Mouse (Mus musculus): ENCODE results near the gene Pkig. TPM values are rescaled to one million over a fixed set of nuclear protein-coding genes. Genes with fewer than 3 reads are reported as not detected.

The Pkig gene
- polyA plus RNA-seq, 1 experiment from 2014 or later = 117 TPM

DNA sequence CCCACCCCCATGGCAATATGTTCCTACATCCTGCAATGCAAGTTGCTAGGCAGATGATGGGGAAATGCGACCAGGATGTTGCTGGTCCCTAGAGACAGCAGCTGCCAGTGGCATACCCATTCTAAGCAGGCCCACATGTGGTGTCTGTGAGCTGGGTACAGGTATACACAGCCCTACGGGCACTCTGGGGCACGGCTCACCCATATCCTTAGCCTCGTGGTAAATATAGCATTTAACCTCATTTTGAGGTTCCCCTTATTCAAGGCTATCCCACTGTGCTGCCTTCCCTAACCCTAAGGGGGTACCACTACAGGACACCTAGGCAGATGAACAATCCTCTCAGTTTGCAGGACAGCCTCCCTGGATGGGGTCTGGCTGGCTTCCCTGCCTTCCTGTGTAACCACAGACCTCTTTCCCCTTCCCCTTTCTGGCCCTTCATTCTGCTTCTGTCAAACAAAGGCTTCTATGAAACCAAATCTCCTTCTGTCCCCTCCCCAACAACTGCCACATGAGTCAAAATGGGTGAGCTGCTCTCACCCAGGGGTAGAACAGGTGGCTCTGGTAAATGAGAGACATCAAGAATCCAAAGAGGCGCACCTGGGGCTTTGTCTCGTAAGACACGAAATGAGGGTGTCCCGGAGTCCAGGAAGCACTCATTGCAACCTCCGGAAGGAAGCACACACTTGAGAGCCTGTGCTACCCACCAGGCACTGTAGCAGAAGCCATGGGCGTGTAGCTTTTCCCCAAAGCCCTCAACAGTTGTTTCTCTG, 86.8 kb downstream of the Pkig start:
- ATAC-seq (ENCODE audit: insufficient read depth, low FRiP score, low read depth) = no peak
- Histone ChIP-seq H3K9me3 (no peaks in the 10 kb centered on the region), H3K4me1 (peaks cover 4% of the 10 kb centered on the region; the same call in 1 of the 2 replicates)

DNA sequence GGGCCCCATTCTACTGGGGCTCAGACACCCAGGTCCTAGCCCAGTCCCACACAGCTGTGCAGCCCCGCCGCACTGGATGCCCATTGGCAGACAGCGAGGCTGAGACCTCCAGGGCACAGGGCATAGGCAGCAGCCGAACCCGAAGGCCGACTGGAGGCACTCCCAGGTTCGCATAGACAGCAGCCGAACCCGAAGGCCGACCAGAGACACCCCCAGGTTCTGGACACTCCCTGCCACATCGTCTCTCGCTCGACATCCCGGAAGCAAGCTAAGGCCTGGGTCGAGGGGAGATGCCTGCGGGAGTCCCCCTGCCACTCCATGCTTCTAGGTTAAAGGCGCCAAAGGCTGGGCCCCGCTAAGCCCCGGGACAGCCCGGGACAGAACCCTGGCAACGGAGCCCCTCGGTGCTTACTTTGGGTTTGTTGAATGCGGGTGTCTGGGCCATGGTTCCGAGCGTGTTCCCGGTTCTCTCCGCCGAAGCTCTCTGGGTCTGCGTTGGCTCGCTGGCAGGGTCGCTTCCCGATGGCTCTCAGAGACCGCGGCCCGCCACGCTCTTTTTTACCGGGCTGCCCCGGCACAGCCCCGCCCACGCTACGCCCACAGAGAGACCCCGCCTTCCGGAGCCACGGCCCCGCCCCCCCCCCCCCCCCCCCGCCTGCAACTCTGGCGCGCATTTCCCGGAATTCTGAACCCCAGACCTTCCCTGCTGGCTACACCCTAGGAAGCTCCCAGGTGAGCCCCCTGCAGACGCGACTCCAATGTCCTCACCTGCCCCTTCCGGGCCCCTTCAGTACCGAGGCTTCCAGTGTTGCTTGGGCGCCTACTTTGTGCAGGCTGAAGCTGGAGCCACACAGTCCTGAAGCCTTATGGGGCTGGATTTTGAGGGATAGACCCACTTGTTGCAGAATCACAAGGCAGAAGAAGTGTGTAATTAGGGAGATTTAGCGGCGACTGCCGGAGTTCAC, 91.7 kb downstream of the Pkig start, which contains the start of gene Ada:
Gene Ada (minus strand): TSS at position 593 of the 965 bp plus-strand sequence.
- peaks cover 7% of the 10 kb centered on the region; the same call in 1 of the 2 replicates for H3K4me1 ChIP-seq
- no peaks in the 10 kb centered on the region for H3K36me3 ChIP-seq
- H3K27ac ChIP-seq = no peak within 1 kb of the TSS
- H3K27me3 ChIP-seq (replicated peaks) = peaks cover 5% of the 10 kb centered on the region
- no peaks in the 10 kb centered on the region for H3K9me3 ChIP-seq
- WGBS = under 1% methylated on average over 53 of the region's 57 CpGs
- peak within 1 kb of the TSS; percentile 99 for H3K4me2 ChIP-seq
- peak; percentile 78 for ATAC-seq (ENCODE audit: insufficient read depth, low FRiP score, low read depth)
- peak within 1 kb of the TSS; percentile 59 for H3K4me3 ChIP-seq (replicated peaks)
- H3K9ac ChIP-seq = peak within 1 kb of the TSS; percentile 44; the same call in 1 of the 2 replicates

More for the DNA sequence above, 86.8 kb downstream of the Pkig start:
- Histone ChIP-seq H3K4me3 (replicated peaks) (no peak overlapping the region), H3K27ac (no peak overlapping the region), H3K27me3 (replicated peaks) (peaks cover 5% of the 10 kb centered on the region), H3K4me2 (no peak overlapping the region), H3K36me3 (no peaks in the 10 kb centered on the region), H3K9ac (no peak overlapping the region)
- 75% methylated on average over 10 of the region's 10 CpGs for WGBS

DNA sequence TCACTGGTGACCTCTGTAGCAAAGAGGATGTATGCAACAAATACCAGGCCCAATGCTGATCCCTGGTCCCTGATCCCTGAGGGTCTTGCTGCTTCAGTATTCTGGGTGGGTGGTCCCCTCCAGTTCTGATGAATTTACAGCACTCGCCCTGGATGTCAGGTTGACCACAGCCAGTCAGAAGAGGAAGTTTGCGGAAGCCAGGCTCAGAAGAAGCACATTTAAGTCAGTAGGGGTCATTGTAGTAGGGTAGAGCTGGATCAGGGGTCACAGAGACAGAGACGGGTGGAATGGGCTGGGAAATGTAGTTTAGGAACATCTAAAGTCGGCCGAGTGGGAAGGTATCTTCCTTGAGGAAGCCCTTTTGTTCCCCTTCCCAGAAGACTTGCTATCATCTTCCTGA, 96.0 kb downstream of the Pkig start:
- Histone ChIP-seq H3K27me3 (replicated peaks) (peaks cover under 1% of the 10 kb centered on the region; the same call in 1 of the 2 replicates), H3K27ac (no peak overlapping the region), H3K9ac (no peak overlapping the region), H3K9me3 (no peaks in the 10 kb centered on the region), H3K36me3 (no peaks in the 10 kb centered on the region), H3K4me1 (peaks cover 15% of the 10 kb centered on the region), H3K4me2 (no peak overlapping the region), H3K4me3 (replicated peaks) (no peak overlapping the region)
- WGBS = 66% methylated on average over 5 of the region's 5 CpGs
- no peak for ATAC-seq (ENCODE audit: insufficient read depth, low FRiP score, low read depth)

DNA sequence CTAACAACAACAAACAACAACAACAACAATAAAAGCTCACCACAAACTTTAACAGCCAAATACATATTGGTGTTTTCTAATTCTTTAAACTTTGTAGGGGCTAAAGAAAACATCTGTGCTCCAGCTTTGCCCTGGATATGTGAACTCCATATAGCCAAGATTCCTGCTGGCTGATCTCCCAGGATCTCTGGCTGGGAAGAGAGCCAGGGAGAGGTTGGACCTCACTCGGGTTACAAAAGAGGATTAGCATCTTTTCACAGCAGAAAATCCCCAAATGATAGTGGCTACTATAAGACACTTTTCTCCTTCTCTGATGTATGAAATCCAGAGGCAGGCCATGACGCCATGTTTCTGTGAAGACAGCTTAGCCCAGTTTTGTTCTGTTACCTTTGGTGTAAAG, 98.5 kb downstream of the Pkig start:
- 31% methylated on average over 2 of the region's 2 CpGs for WGBS
- no peak overlapping the region for H3K4me3 ChIP-seq (replicated peaks)
- H3K27me3 ChIP-seq (replicated peaks) = no peaks in the 10 kb centered on the region
- H3K27ac ChIP-seq = peak overlapping the region; percentile 49; the same call in 1 of the 2 replicates
- peaks cover 9% of the 10 kb centered on the region for H3K4me1 ChIP-seq
- no peak overlapping the region for H3K9ac ChIP-seq
- no peaks in the 10 kb centered on the region for H3K9me3 ChIP-seq
- H3K36me3 ChIP-seq = no peaks in the 10 kb centered on the region
- ATAC-seq (ENCODE audit: insufficient read depth, low FRiP score, low read depth) = peak; percentile 56; the same call in 1 of the 2 replicates
- H3K4me2 ChIP-seq = no peak overlapping the region

DNA sequence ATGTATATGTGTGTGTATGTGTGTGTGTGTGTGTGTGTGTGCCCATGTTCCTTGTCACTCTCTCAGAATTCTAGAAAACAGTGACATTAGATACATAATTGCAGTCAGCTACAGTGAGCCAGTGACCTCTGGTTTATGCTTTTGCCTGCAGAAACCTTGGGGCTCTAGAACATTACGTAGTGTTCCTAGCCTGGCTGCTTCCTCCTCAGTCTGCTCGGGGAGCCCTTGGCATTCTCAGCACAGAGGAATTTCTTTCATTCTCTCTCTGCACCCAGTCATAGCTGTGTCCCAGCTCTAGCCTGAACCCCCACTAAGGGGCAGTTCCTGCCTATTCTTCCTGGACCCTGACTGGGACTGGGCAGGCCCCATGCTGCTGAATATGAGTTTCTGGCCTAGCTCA, 100.0 kb downstream of the Pkig start:
- H3K36me3 ChIP-seq = no peaks in the 10 kb centered on the region
- no peak overlapping the region for H3K27ac ChIP-seq
- no peak overlapping the region for H3K9ac ChIP-seq
- no peaks in the 10 kb centered on the region for H3K27me3 ChIP-seq (replicated peaks)
- H3K4me3 ChIP-seq (replicated peaks) = no peak overlapping the region
- no peak for ATAC-seq (ENCODE audit: insufficient read depth, low FRiP score, low read depth)
- H3K4me1 ChIP-seq = peaks cover 9% of the 10 kb centered on the region
- H3K4me2 ChIP-seq = no peak overlapping the region
- WGBS = 63% methylated on average over 2 of the region's 2 CpGs
- no peaks in the 10 kb centered on the region for H3K9me3 ChIP-seq

DNA sequence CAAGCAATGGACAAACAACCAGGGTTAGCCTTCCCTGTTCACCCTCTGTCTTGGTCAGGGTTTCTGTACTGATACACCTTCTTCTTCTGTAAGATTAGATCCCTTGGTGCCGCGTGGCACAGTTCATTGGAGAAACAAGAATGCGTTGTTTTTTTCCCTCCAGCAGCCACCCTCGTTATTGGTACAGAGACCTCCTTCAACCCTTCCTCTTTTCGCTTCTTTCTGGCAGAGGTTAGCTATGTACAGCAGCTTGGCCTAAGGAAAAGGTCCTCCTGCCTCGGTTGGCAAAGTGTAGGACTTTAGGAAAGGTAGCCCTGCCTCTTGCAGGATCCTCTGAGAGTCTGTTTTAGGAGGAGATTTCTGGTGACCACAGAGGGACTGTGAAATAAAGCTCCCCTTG, 102.4 kb downstream of the Pkig start:
- Histone ChIP-seq H3K27me3 (replicated peaks) (no peaks in the 10 kb centered on the region), H3K36me3 (no peaks in the 10 kb centered on the region), H3K4me2 (no peak overlapping the region), H3K27ac (no peak overlapping the region), H3K4me1 (peaks cover 9% of the 10 kb centered on the region), H3K9ac (no peak overlapping the region), H3K4me3 (replicated peaks) (no peak overlapping the region), H3K9me3 (no peaks in the 10 kb centered on the region)
- 72% methylated on average over 6 of the region's 6 CpGs for WGBS
- ATAC-seq (ENCODE audit: insufficient read depth, low FRiP score, low read depth) = no peak

DNA sequence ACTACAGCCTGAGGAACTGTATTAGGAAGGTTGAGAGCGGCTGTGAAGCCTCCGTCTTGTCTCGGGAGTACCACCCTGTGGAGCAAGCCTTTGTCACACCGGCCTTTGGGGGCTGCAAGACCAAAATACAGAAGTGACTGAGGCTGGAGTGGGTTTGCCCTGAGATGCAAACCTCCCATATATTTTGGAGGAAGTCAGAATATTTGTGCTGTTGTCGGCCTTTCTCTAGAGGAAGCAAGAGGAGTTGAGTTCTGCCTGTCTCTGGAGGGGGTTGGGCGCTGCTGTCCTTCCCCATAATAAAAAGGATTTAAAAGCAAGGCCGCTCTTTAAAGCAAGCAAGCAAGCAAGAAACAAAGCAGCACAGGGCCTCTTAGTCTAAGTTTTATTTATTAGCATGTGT, 103.2 kb downstream of the Pkig start:
- Histone ChIP-seq H3K27me3 (replicated peaks) (no peaks in the 10 kb centered on the region), H3K27ac (no peak overlapping the region), H3K36me3 (no peaks in the 10 kb centered on the region), H3K4me1 (peaks cover 7% of the 10 kb centered on the region), H3K9me3 (no peaks in the 10 kb centered on the region), H3K4me3 (replicated peaks) (no peak overlapping the region), H3K9ac (no peak overlapping the region), H3K4me2 (no peak overlapping the region)
- ATAC-seq (ENCODE audit: insufficient read depth, low FRiP score, low read depth) = no peak
- WGBS = 80% methylated on average over 7 of the region's 7 CpGs

DNA sequence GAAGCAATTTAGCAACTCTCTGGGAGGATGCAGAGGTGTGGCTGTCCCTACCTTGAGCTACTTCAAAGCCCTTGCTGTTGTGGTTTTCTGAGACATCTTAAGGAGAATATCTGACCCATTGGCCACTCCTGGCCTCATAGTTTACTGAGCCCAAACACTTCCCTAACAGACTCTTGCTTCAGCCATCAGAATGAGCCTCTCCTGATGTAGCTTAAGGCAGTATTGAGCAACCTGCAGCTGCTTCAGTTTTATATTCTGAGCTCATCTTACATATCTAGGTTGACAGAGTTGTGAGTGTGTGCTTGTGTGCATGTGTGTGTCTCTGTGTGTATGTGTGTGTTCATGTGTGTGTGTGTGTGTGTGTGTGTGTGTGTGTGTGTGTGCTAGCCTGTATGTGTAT, 108.1 kb downstream of the Pkig start:
- ATAC-seq (ENCODE audit: insufficient read depth, low FRiP score, low read depth) = no peak
- no peak overlapping the region for H3K4me2 ChIP-seq
- H3K9ac ChIP-seq = no peak overlapping the region
- H3K4me1 ChIP-seq = no peaks in the 10 kb centered on the region
- no peak overlapping the region for H3K27ac ChIP-seq
- H3K36me3 ChIP-seq = no peaks in the 10 kb centered on the region
- no peak overlapping the region for H3K4me3 ChIP-seq (replicated peaks)
- no peaks in the 10 kb centered on the region for H3K27me3 ChIP-seq (replicated peaks)
- H3K9me3 ChIP-seq = no peaks in the 10 kb centered on the region

DNA sequence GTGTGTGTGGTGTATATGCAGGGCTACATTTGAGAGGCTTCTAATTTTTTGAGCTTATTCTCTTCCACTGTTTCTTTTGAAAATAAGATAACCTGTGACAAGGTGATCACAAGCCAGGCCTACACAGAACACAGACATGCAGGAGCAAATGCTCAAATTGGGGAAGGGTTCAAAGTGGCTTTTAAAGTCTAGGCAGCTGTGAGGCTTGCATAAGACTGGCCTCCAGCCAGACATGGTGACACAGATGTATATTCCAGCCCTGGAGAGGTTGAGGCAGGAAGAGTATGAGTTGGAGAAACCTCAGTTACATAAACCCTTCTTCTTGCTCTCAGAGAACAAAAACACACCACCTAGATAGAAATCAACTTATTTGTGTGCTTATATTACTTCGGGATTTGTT, 108.7 kb downstream of the Pkig start:
- Histone ChIP-seq H3K9ac (no peak overlapping the region), H3K27ac (no peak overlapping the region), H3K36me3 (no peaks in the 10 kb centered on the region), H3K9me3 (no peaks in the 10 kb centered on the region), H3K4me3 (replicated peaks) (no peak overlapping the region), H3K4me1 (no peaks in the 10 kb centered on the region), H3K27me3 (replicated peaks) (no peaks in the 10 kb centered on the region), H3K4me2 (no peak overlapping the region)
- no peak for ATAC-seq (ENCODE audit: insufficient read depth, low FRiP score, low read depth)
- 55% methylated on average over 1 of the region's 1 CpGs for WGBS

DNA sequence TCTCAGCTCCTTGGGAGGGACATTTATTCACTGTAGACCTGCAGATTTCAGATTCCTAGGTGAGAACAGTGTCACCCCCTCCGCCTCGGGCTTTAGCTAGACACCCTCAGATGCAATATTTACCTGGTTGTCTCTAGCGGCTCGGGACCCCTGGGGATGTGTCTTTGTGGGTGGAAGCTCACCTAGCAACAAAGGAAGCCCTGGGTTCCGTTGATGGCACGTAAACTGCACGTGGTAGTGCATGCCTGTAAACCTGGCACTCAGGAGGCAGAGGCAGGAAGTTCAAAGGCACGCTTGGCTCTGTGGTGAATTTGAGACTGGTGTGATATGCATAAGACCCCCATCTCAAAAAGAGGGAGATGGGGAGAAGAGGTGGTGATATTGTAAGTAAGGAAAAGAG, 112.5 kb downstream of the Pkig start:
- H3K9ac ChIP-seq = no peak overlapping the region
- H3K4me1 ChIP-seq = no peaks in the 10 kb centered on the region
- H3K4me3 ChIP-seq (replicated peaks) = no peak overlapping the region
- H3K36me3 ChIP-seq = no peaks in the 10 kb centered on the region
- WGBS = 82% methylated on average over 8 of the region's 8 CpGs
- ATAC-seq (ENCODE audit: insufficient read depth, low FRiP score, low read depth) = no peak
- no peak overlapping the region for H3K4me2 ChIP-seq
- H3K27ac ChIP-seq = no peak overlapping the region
- H3K9me3 ChIP-seq = no peaks in the 10 kb centered on the region
- no peaks in the 10 kb centered on the region for H3K27me3 ChIP-seq (replicated peaks)
